Mouse (Mus musculus) right cerebral cortex, postnatal 25 days (tissue): ENCODE data around the gene AW146154.
"Not testable (repeated sequence)": the region's sequence is repeated elsewhere in the genome, so short reads cannot be mapped to it uniquely, and the experiment has no call there.

ENCODE experiments used
- DNase-seq: peaks from one replicate; pipeline ENCODE4 v3.0.0; 2022

AW146154 gene

GRCm38 (mm10) chr7:41499389-41500049 lies at the start of gene AW146154, which contains the start of gene Gm20449:
Gene AW146154 (minus strand): TSS chr7:41499890.
Gene Gm20449 (minus strand): TSS chr7:41499417.
- peak; percentile 99 for DNase-seq

- DNase-seq, result no peak
These were observed 13.0 kb upstream of the AW146154 start for GRCm38 (mm10) chr7:41512672-41513071.

- no peak for DNase-seq
These were observed 12.5 kb upstream of the AW146154 start for GRCm38 (mm10) chr7:41512207-41512606.

- DNase-seq, result no peak
These were observed 2.7 kb upstream of the AW146154 start for GRCm38 (mm10) chr7:41502402-41502801.

GRCm38 (mm10) chr7:41500151-41500934 lies 653 bp upstream of the AW146154 start:
- DNase-seq, result peak; percentile 42

- not testable (repeated sequence) for DNase-seq
These were observed 687 bp downstream of the AW146154 start for GRCm38 (mm10) chr7:41499018-41499388.

GRCm38 (mm10) chr7:41498464-41498863 lies 1.2 kb downstream of the AW146154 start:
- not testable (repeated sequence) for DNase-seq

GRCm38 (mm10) chr7:41497871-41498270 lies 1.8 kb downstream of the AW146154 start:
- DNase-seq, result no peak

GRCm38 (mm10) chr7:41451864-41452263 lies 47.8 kb downstream of the AW146154 start:
- no peak for DNase-seq

- not testable (repeated sequence) for DNase-seq
These were observed 51.1 kb downstream of the AW146154 start, which contains the start of gene Vmn2r57 for GRCm38 (mm10) chr7:41448596-41448995. Gene Vmn2r57 (minus strand): TSS chr7:41448696.
